Mouse (Mus musculus) stomach, postnatal 0 days (tissue): ENCODE measurements around the gene Cers2.

Experiments used
- CTCF ChIP-seq: IDR thresholded peaks from 2 replicates; pipeline ENCODE4 v1.5.1; 2016; ENCODE audit warnings: antibody characterized with exemption, low read depth, mild to moderate bottlenecking, moderate library complexity
- EP300 ChIP-seq: optimal IDR thresholded peaks from 2 replicates; pipeline ENCODE3; 2016; ENCODE audit warnings: antibody characterized with exemption

GRCm38 (mm10) chr3:95315094-95315843 is 678 bp downstream of the Cers2 start:
- TF ChIP-seq EP300 (no peak), CTCF (peak; percentile 64)
